Mouse (Mus musculus) C2C12 (cell line): ENCODE measurements around the gene Olfr524. TPM values are rescaled to one million over a fixed set of nuclear protein-coding genes. Genes with fewer than 3 reads are reported as not detected.

Experiments
- H3K27me3 ChIP-seq: one replicate; pipeline ENCODE4 v1.6.1; 2011; ENCODE audit not compliant: control insufficient read depth, insufficient read depth, insufficient read length
- H3K36me3 ChIP-seq: one replicate; pipeline ENCODE4 v1.6.1; 2011; ENCODE audit not compliant: control insufficient read depth, insufficient read depth
- H3K4me3 ChIP-seq: one replicate; pipeline ENCODE4 v1.5.1; 2011; ENCODE audit warnings: mild to moderate bottlenecking, control low read depth; ENCODE audit not compliant: poor library complexity, insufficient read depth, severe bottlenecking
- H3K79me2 ChIP-seq: one replicate; pipeline ENCODE4 v1.6.1; 2011; ENCODE audit not compliant: control insufficient read depth, insufficient read depth
- H3K79me3 ChIP-seq: one replicate; pipeline ENCODE4 v1.6.1; 2011; ENCODE audit warnings: low read depth, control low read depth
- H3ac ChIP-seq: one replicate; pipeline ENCODE3; 2011; ENCODE audit warnings: low read depth; ENCODE audit not compliant: control insufficient read depth, insufficient read length
- CEBPB ChIP-seq: IDR thresholded peaks from one replicate; pipeline ENCODE4 v1.6.1; 2011; ENCODE audit warnings: low read depth, mild to moderate bottlenecking, control low read depth, moderate library complexity
- CTCF ChIP-seq: IDR thresholded peaks from one replicate; pipeline ENCODE4 v1.5.1; 2011; ENCODE audit not compliant: control insufficient read depth, insufficient read depth, insufficient read length
- FOSL1 ChIP-seq: IDR thresholded peaks from one replicate; pipeline ENCODE4 v1.8.0; 2011; ENCODE audit warnings: mild to moderate bottlenecking, low read length; ENCODE audit not compliant: poor library complexity, insufficient read depth, severe bottlenecking
- MAX ChIP-seq: IDR thresholded peaks from one replicate; pipeline ENCODE4 v1.6.1; 2011; ENCODE audit warnings: mild to moderate bottlenecking, control low read depth
- MYOD1 ChIP-seq: IDR thresholded peaks from one replicate; pipeline ENCODE4 v1.6.1; 2011; ENCODE audit warnings: low read depth; ENCODE audit not compliant: control insufficient read depth, insufficient read length
- MYOG ChIP-seq: IDR thresholded peaks from one replicate; pipeline ENCODE4 v1.6.1; 2011; ENCODE audit not compliant: control insufficient read depth, insufficient read length; ENCODE audit errors: extremely low read depth
- USF1 ChIP-seq: IDR thresholded peaks from one replicate; pipeline ENCODE4 v1.6.1; 2011; ENCODE audit warnings: low read depth, mild to moderate bottlenecking, control low read depth, moderate library complexity
- polyA plus RNA-seq: library from polyadenylated mRNA; unstranded; fragments of >200 nt; fragmentation: generic; extraction: Trizol; gene quantifications from one replicate; pipeline ENCODE4 v1.2.1, GENCODE M21; 2012; ENCODE audit warnings: missing spikeins

The Olfr524 gene
- polyA plus RNA-seq, 1 experiment = not detected

DNA sequence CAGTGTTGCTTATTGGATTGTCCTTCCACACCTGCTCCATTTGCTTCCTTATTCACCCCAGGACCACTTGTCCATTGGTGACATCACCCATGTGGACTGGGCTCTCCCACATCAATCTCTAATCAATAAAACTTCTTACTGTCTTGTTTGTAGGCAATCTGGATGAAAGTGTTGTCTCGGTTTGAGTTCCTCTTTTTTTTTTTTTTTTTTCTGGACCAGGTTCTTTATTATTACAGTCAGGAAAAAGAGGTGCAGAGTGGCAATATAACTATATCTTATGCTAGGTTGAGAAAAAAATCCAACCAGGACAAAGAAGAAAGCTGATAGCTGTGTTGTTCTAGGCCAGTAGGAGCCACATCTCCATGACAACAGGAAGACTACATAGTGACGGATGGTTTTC lies 25.1 kb downstream of the Olfr524 start:
- H3K79me3 ChIP-seq = no peaks in the 10 kb centered on the region
- no peak overlapping the region for H3K4me3 ChIP-seq
- H3K36me3 ChIP-seq = no peaks in the 10 kb centered on the region
- peaks cover 10% of the 10 kb centered on the region for H3K27me3 ChIP-seq
- no peak overlapping the region for H3ac ChIP-seq
- H3K79me2 ChIP-seq = no peaks in the 10 kb centered on the region
- TF ChIP-seq MYOG (no peak), CEBPB (no peak)

DNA sequence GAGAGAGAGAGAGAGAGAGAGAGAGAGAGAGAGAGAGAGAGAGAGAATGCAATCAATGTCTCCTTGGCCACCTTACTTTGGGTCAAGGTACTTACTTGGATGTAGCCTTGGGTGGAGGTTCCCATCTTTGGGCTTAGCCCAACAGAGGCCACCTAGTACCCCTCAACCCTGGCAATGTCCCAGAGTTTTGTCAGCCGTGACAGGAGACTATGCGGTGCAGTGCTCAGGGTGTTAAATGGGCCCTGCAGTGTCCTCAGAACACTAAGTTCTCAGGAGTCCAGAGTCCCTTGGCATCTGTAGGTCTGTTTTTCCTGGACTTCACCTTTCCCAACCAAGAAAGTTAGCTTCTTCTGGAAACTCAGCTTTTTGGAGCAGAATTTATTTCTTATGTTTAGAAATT lies 26.6 kb downstream of the Olfr524 start:
- TF ChIP-seq CEBPB = no peak
- TF ChIP-seq MAX = no peak
- no peak for TF ChIP-seq CTCF
- no peak for TF ChIP-seq MYOG
- TF ChIP-seq FOSL1 = no peak
- TF ChIP-seq MYOD1 = no peak
- no peak for TF ChIP-seq USF1
- Histone ChIP-seq H3K79me3 (no peaks in the 10 kb centered on the region), H3ac (no peak overlapping the region), H3K79me2 (no peaks in the 10 kb centered on the region), H3K36me3 (no peaks in the 10 kb centered on the region), H3K4me3 (no peak overlapping the region), H3K27me3 (peaks cover 10% of the 10 kb centered on the region)

DNA sequence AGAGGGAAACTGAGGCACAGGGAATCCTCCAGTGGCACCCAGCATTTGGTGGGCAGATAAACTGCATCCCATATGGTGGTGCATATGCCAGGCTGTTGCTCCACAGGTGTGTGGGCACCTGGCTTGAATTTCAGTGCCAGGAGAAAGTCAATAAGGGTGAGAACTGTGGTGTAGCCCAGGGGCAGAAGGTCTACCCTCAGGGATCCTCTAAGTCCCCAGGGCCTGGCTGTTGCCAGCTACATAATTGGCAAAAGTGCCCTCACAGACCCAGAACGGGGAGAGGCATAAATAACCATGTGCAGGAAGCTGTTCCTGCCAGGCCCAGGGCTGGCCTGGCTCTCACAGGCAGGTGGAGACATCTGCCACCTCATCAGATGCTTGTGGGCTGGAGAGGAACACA lies 32.8 kb downstream of the Olfr524 start, which contains the start of gene Olfr523:
Gene Olfr523, plus strand, starts transcription at position 282 of the 400 bp plus-strand sequence.
- TF ChIP-seq FOSL1 (no peak), CTCF (no peak), CEBPB (no peak), USF1 (no peak), MAX (no peak), MYOD1 (no peak), MYOG (no peak)
- Histone ChIP-seq H3ac (no peak within 1 kb of the TSS), H3K4me3 (no peak within 1 kb of the TSS), H3K79me2 (no peaks in the 10 kb centered on the region), H3K79me3 (no peaks in the 10 kb centered on the region), H3K27me3 (peaks cover 7% of the 10 kb centered on the region), H3K36me3 (no peaks in the 10 kb centered on the region)

DNA sequence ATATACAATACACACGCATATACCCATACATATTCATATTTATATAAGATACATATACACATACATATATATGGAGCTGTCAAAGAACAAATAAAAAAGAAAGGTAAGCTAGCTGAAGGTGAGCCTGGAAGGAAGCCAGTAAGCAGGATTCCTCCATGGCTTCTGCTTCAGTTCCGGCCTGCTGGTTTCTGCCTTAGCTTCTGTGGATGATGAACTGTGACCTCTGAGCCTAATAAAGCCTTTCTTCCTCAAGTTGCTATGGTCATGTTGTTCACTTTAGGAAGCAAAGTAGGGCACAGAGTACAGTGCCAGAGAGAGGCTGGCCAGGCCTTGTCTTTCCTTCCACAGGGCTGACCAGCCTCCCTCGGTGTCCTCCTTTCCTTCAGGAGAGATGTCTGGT lies 34.9 kb downstream of the Olfr524 start:
- Histone ChIP-seq H3K36me3 (no peaks in the 10 kb centered on the region), H3K4me3 (no peak overlapping the region)
- TF ChIP-seq MYOG = no peak
- TF ChIP-seq MYOD1 = no peak
- no peak for TF ChIP-seq CTCF
- TF ChIP-seq USF1 = no peak
- no peak for TF ChIP-seq MAX
- TF ChIP-seq FOSL1 = no peak
- no peak for TF ChIP-seq CEBPB

DNA sequence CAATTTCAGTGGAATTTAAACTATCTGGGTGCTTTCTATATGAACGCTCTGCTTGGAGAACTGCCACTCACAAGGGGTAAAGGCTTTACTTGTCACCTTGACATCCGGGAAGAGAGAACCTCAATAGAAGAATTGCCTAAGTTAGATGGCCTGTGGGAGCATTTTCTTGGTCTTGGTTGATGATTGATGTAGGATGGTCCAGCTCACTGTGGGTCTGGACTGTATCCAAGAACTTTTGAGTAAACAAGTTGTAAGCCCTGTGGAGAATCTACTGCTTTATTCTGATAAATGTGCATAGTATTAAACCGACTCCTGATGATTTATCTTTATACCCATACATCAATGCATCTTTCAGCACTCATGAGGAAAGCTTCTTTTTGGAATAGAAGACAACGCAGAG lies 36.4 kb downstream of the Olfr524 start:
- Histone ChIP-seq H3K79me3 (no peaks in the 10 kb centered on the region), H3K79me2 (no peaks in the 10 kb centered on the region), H3K4me3 (no peak overlapping the region), H3ac (no peak overlapping the region), H3K27me3 (no peaks in the 10 kb centered on the region), H3K36me3 (no peaks in the 10 kb centered on the region)
- TF ChIP-seq CTCF (no peak), MYOG (no peak), MAX (no peak), USF1 (no peak), CEBPB (no peak), FOSL1 (no peak), MYOD1 (no peak)

More for the DNA sequence above, 34.9 kb downstream of the Olfr524 start:
- H3K79me3 ChIP-seq = no peaks in the 10 kb centered on the region
- no peaks in the 10 kb centered on the region for H3K79me2 ChIP-seq
- no peak overlapping the region for H3ac ChIP-seq
- H3K27me3 ChIP-seq = no peaks in the 10 kb centered on the region

DNA sequence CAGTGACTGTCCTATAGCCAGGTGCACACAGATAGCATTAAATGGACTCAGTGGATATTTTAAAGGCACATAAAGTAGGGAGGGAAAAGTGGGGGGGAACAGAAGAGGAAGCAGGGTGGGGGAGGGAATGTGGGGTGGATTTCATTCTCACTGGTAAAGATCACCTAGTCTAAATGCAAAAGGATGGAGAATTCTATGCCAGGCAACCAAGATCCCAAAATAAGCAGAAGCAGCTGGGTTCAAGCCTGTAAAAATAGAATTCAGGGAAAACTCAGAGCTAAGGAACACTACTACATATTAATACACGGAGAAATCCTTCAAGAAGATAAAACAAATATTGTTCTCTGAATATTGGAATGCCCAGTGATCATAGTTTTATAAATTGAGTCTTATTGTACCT lies 37.8 kb downstream of the Olfr524 start:
- Histone ChIP-seq H3K79me2 (no peaks in the 10 kb centered on the region), H3K79me3 (no peaks in the 10 kb centered on the region), H3K36me3 (no peaks in the 10 kb centered on the region), H3K27me3 (no peaks in the 10 kb centered on the region), H3K4me3 (no peak overlapping the region), H3ac (no peak overlapping the region)
- TF ChIP-seq MYOD1 = no peak
- TF ChIP-seq MAX = no peak
- no peak for TF ChIP-seq USF1
- no peak for TF ChIP-seq CEBPB
- no peak for TF ChIP-seq FOSL1
- no peak for TF ChIP-seq CTCF
- TF ChIP-seq MYOG = no peak
